Mouse (Mus musculus): Measurements from ENCODE around the gene Tmem132b.
"Not testable (repeated sequence)": the region's sequence is repeated elsewhere in the genome, so short reads cannot be mapped to it uniquely, and the experiment has no call there.

Tmem132b gene

GRCm38 (mm10) chr5:125531634-125532033 is at the start of gene Tmem132b:
TSS of gene Tmem132b (plus strand) at chr5:125531774.
- peak in 1 of 2 experiments; percentile 43 for DNase-seq (ENCODE audit: low spot score in 2 of 2)

GRCm38 (mm10) chr5:125482474-125482873 is 49.1 kb upstream of the Tmem132b start:
- DNase-seq (ENCODE audit: low spot score in 2 of 2): no peak

- DNase-seq (ENCODE audit: low spot score in 2 of 2): no peak
Observed at GRCm38 (mm10) chr5:125483712-125484611, 47.6 kb upstream of the Tmem132b start.

GRCm38 (mm10) chr5:125485031-125485778 is 46.4 kb upstream of the Tmem132b start:
- no peak for DNase-seq (ENCODE audit: low spot score in 2 of 2)

GRCm38 (mm10) chr5:125486088-125486487 is 45.5 kb upstream of the Tmem132b start:
- DNase-seq (ENCODE audit: low spot score in 2 of 2): no peak

GRCm38 (mm10) chr5:125487375-125488115 is 44.0 kb upstream of the Tmem132b start:
- no peak for DNase-seq (ENCODE audit: low spot score in 2 of 2)

GRCm38 (mm10) chr5:125488116-125488455 is 43.5 kb upstream of the Tmem132b start:
- no peak for DNase-seq (ENCODE audit: low spot score in 2 of 2)

- DNase-seq (ENCODE audit: low spot score in 2 of 2): not testable (repeated sequence)
Observed at GRCm38 (mm10) chr5:125488953-125489352, 42.6 kb upstream of the Tmem132b start.

GRCm38 (mm10) chr5:125491107-125491506 is 40.5 kb upstream of the Tmem132b start:
- no peak for DNase-seq (ENCODE audit: low spot score in 2 of 2)

GRCm38 (mm10) chr5:125492379-125493092 is 39.0 kb upstream of the Tmem132b start:
- no peak for DNase-seq (ENCODE audit: low spot score in 2 of 2)

- no peak for DNase-seq (ENCODE audit: low spot score in 2 of 2)
Observed at GRCm38 (mm10) chr5:125493093-125493423, 38.5 kb upstream of the Tmem132b start.

GRCm38 (mm10) chr5:125495655-125496054 is 35.9 kb upstream of the Tmem132b start:
- no peak for DNase-seq (ENCODE audit: low spot score in 2 of 2)

- DNase-seq (ENCODE audit: low spot score in 2 of 2): peak in 1 of 2 experiments; percentile 69
Observed at GRCm38 (mm10) chr5:125497821-125498600, 33.6 kb upstream of the Tmem132b start.

- no peak for DNase-seq (ENCODE audit: low spot score in 2 of 2)
Observed at GRCm38 (mm10) chr5:125501505-125501904, 30.1 kb upstream of the Tmem132b start.

GRCm38 (mm10) chr5:125502186-125502585 is 29.4 kb upstream of the Tmem132b start:
- DNase-seq (ENCODE audit: low spot score in 2 of 2): no peak

- DNase-seq (ENCODE audit: low spot score in 2 of 2): no peak
Observed at GRCm38 (mm10) chr5:125503628-125504027, 27.9 kb upstream of the Tmem132b start.

GRCm38 (mm10) chr5:125504692-125505091 is 26.9 kb upstream of the Tmem132b start:
- DNase-seq (ENCODE audit: low spot score in 2 of 2): no peak

GRCm38 (mm10) chr5:125505968-125506367 is 25.6 kb upstream of the Tmem132b start:
- no peak for DNase-seq (ENCODE audit: low spot score in 2 of 2)

- DNase-seq (ENCODE audit: low spot score in 2 of 2): no peak
Observed at GRCm38 (mm10) chr5:125507582-125507981, 24.0 kb upstream of the Tmem132b start.

- no peak for DNase-seq (ENCODE audit: low spot score in 2 of 2)
Observed at GRCm38 (mm10) chr5:125508006-125508405, 23.6 kb upstream of the Tmem132b start.

- DNase-seq (ENCODE audit: low spot score in 2 of 2): no peak
Observed at GRCm38 (mm10) chr5:125509541-125509940, 22.0 kb upstream of the Tmem132b start.

Data from frontal cortex, postnatal 10 days (tissue).